Mouse (Mus musculus): Measurements from ENCODE around the gene Olfr1020.

Gene Olfr1020

DNA sequence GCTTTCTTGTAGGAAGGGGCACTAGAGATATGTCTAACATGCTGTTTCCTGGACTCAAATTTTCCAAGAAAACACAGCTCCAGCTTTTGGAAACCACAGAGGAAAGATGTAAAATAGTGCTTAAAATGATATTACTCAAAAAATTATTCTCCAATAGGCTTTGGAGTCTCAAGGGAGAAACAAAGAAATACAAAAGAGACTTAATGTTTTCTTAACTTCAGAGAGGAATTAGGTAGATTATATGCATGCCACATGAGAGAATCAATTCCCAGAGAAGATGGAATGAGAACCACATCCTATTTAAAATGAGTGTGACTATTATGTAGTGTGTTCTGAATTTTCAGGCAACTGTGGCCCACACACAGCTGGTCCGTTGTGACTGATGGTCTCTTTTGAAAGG lies at the start of gene Olfr1020:
TSS of gene Olfr1020 (plus strand) at position 301 of the 400 bp plus-strand sequence.
- DNase-seq: no peak

DNA sequence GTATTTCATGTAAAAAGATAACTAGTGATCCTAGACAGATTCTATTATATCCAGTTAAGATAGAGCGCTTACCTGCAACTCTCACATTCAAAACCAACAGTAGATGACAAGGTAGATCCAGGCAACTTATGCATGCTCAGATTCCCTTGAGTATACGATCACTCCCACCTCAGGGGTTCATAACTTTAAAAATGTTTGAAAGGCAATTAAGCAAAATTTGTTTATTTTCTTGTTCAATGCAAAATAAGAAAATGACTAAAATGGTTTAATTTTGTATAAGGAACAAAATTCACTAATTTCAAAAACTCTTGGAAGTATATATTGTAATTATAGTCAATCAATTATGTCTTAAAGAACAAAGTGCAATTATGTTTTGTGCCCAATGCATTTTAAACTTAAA lies 44.4 kb upstream of the Olfr1020 start, which contains the start of gene Olfr1016:
TSS of gene Olfr1016 (minus strand) at position 101 of the 400 bp plus-strand sequence.
- no peak for DNase-seq

DNA sequence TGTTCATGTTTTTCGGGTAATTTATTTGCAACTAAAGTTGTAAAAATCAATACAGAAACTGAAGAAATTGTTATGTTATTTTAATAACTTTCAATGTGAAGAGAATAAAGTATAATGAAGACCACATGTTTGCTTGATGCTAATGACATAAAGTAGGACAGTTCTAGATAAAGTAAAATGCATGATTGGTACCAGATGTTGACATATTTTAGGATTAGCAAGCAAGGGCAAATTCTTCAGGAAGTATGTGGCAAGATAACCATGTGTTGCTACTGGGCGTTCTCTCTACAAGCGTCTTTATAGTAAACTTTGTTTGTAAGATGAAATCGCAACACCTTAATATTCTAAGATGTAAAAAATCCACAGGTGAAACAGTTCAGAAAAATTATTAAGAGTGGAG lies 42.3 kb upstream of the Olfr1020 start:
- no peak for DNase-seq

DNA sequence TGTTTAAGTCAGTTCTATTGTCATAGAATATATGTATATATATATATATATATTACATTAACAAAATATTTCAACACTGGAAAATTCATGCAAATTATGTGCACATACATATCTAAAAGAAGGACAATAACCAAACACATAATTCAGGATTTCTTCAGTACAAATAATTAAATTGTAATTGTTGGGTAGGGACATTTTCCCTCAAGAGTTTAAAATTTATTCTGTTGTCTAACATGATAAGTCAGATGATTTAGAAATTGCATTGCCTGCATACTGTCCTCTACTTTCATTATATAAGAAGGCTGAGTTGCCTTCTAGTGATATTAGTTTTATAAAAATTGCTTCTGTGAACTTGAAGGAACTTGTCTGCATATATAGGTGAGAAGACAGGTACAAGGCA lies 28.7 kb upstream of the Olfr1020 start, which contains the start of gene Olfr1018:
TSS of gene Olfr1018 (plus strand) at position 301 of the 400 bp plus-strand sequence.
- no peak for DNase-seq

DNA sequence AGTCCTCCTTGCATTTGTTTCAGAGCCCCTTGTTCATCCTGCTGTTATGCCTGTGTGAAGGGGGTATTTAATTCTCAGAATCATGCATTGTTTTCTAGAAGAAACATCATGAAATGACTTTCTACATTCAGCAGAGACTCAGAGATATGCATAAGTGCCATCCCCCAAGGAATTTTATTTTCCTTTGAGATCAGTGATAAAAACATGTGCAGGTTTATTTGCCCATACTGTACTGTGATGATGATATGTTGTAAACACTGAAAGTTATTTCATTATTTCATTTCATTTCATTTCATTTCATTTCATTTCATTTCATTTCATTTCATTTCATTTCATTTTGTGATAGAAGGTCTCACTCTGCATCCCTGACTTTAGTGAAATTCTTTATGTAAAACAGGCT lies 1.4 kb upstream of the Olfr1020 start, which contains the start of gene Olfr1019:
TSS of gene Olfr1019 (minus strand) at position 101 of the 400 bp plus-strand sequence.
- DNase-seq: no peak

DNA sequence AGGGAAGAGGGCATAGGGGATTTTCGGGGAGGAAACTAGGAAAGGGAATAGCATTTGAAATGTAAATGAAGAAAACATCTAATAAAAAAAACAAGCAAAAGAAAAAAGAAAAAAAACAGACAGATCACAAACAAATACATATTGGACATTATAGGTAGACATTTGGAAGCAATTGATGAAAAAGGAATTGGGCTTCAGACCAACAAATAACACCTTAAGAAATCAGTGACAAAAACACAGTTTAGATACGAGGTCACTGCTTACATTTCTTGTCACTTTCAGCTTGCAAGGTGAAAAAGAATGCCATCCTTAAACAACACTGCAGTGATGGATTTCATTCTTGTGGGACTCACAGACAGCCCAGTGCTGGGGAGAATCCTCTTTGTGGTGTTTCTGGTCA lies 21.5 kb downstream of the Olfr1020 start, which contains the start of gene Olfr1022:
TSS of gene Olfr1022 (plus strand) at position 301 of the 400 bp plus-strand sequence.
- DNase-seq: no peak

DNA sequence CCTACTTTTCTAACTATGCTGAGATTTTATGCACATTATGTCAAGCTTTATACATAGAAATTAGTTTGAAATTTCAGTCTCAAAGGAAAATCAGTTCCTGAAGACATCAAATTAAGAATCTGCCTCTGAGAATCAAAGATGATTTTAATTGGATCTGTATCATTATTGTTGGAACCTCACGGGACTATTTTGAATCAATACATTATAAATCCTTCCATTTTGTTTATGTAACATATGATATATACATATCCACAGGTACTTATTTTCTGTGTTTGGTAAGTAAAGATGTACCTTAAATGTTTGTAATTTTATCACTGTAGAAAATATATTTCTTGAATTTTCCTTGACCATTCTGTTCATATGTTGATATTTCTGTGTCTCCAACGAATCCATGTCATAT lies 38.5 kb downstream of the Olfr1020 start, which contains the start of gene Olfr1023:
TSS of gene Olfr1023 (plus strand) at position 301 of the 400 bp plus-strand sequence.
- DNase-seq: no peak
